Mouse (Mus musculus) heart, embryonic 12.5 days (tissue): ENCODE data around the gene Ankrd44. TPM values are rescaled to one million over a fixed set of nuclear protein-coding genes. Genes with fewer than 3 reads are reported as not detected.
A peak's percentile ranks its signal among the peaks of the same experiment; 100 is the strongest.

Experiments used
- ATAC-seq: fragments of 200-750 bp; cut with Nextera tagmentation; 2 replicates; pipeline ENCODE4 v1.8.0; 2017; ENCODE audit warnings: moderate TSS enrichment, moderate library complexity; ENCODE audit not compliant: insufficient number of reproducible peaks, low FRiP score
- H3K27ac ChIP-seq: fragments of 300-500 bp; sonication (generic); 2 replicates; pipeline ENCODE4 v1.5.1; 2016; ENCODE audit warnings: mild to moderate bottlenecking, moderate library complexity; ENCODE audit not compliant: poor library complexity, severe bottlenecking
- H3K27me3 ChIP-seq: fragments of 300-500 bp; sonication (generic); replicated peaks from 2 replicates; pipeline ENCODE4 v1.6.1; 2016; ENCODE audit warnings: mild to moderate bottlenecking, moderate library complexity
- H3K36me3 ChIP-seq: fragments of 300-500 bp; sonication (generic); 2 replicates; pipeline ENCODE4 v1.6.1; 2016; ENCODE audit warnings: mild to moderate bottlenecking, moderate library complexity
- H3K4me1 ChIP-seq: fragments of 300-500 bp; sonication (generic); replicated peaks from 2 replicates; pipeline ENCODE4 v1.6.1; 2016; ENCODE audit warnings: mild to moderate bottlenecking
- H3K4me2 ChIP-seq: fragments of 300-500 bp; sonication (generic); 2 replicates; pipeline ENCODE4 v1.6.1; 2016; ENCODE audit warnings: mild to moderate bottlenecking, moderate library complexity
- H3K4me3 ChIP-seq: fragments of 300-500 bp; sonication (generic); 2 replicates; pipeline ENCODE4 v1.5.1; 2016; ENCODE audit warnings: mild to moderate bottlenecking
- H3K9ac ChIP-seq: fragments of 300-500 bp; sonication (generic); 2 replicates; pipeline ENCODE4 v1.6.1; 2016; ENCODE audit warnings: mild to moderate bottlenecking, moderate library complexity
- H3K9me3 ChIP-seq: fragments of 300-500 bp; sonication (generic); replicated peaks from 2 replicates; pipeline ENCODE4 v1.6.1; 2016; ENCODE audit warnings: mild to moderate bottlenecking, moderate library complexity
- WGBS: fragments of 180-500 bp; shearing (Covaris S2); methylation state at CpG from one replicate; pipeline ENCODE4 v1.1.7; 2016; 5-methylcytosine and 5-hydroxymethylcytosine counted together
- polyA plus RNA-seq: library from polyadenylated mRNA; unstranded; fragments of >200 nt; fragmentation: Nextera tagmentation; extraction: Ambion mirVana; gene quantifications from 2 replicates; pipeline ENCODE4 v1.2.1, GENCODE M21; 2016

The Ankrd44 gene
- polyA plus RNA-seq, 1 experiment from 2014 or later = 11.0 TPM

- H3K9me3 ChIP-seq = no peaks in the 10 kb centered on the region
- no peak overlapping the region for H3K4me2 ChIP-seq
- WGBS = 79% methylated on average over 8 of the region's 8 CpGs
- no peak overlapping the region for H3K4me3 ChIP-seq
- H3K9ac ChIP-seq = no peak overlapping the region
- no peaks in the 10 kb centered on the region for H3K27me3 ChIP-seq
- H3K36me3 ChIP-seq = no peaks in the 10 kb centered on the region
- ATAC-seq = no peak
- peaks cover 40% of the 10 kb centered on the region for H3K4me1 ChIP-seq
- no peak overlapping the region for H3K27ac ChIP-seq
These were observed 19.9 kb downstream of the Ankrd44 start for GRCm38 (mm10) chr1:54906322-54906721.

GRCm38 (mm10) chr1:54905632-54906031, 20.6 kb downstream of the Ankrd44 start:
- Histone ChIP-seq H3K27ac (no peak overlapping the region), H3K4me1 (peaks cover 43% of the 10 kb centered on the region), H3K27me3 (no peaks in the 10 kb centered on the region), H3K9ac (0 out of 2 replicates have a peak overlapping the region, but pooled peaks have one; percentile 24), H3K9me3 (no peaks in the 10 kb centered on the region), H3K4me2 (no peak overlapping the region), H3K36me3 (no peaks in the 10 kb centered on the region), H3K4me3 (no peak overlapping the region)
- WGBS = 34% methylated on average over 7 of the region's 7 CpGs
- no peak for ATAC-seq

GRCm38 (mm10) chr1:54904165-54904564, 22.0 kb downstream of the Ankrd44 start:
- Histone ChIP-seq H3K4me1 (peaks cover 51% of the 10 kb centered on the region), H3K9me3 (no peaks in the 10 kb centered on the region), H3K9ac (no peak overlapping the region), H3K36me3 (no peaks in the 10 kb centered on the region), H3K4me2 (no peak overlapping the region), H3K27me3 (no peaks in the 10 kb centered on the region), H3K27ac (no peak overlapping the region), H3K4me3 (no peak overlapping the region)
- 84% methylated on average over 2 of the region's 2 CpGs for WGBS
- ATAC-seq = no peak

- WGBS = 75% methylated on average over 12 of the region's 12 CpGs
- Histone ChIP-seq H3K9me3 (no peaks in the 10 kb centered on the region), H3K4me3 (no peak overlapping the region), H3K4me1 (peaks cover 61% of the 10 kb centered on the region), H3K36me3 (no peaks in the 10 kb centered on the region), H3K9ac (no peak overlapping the region), H3K27ac (no peak overlapping the region), H3K27me3 (no peaks in the 10 kb centered on the region), H3K4me2 (no peak overlapping the region)
- ATAC-seq = no peak
These were observed 23.4 kb downstream of the Ankrd44 start for GRCm38 (mm10) chr1:54902689-54903246.

GRCm38 (mm10) chr1:54901084-54901483, 25.1 kb downstream of the Ankrd44 start:
- Histone ChIP-seq H3K27me3 (no peaks in the 10 kb centered on the region), H3K4me3 (no peak overlapping the region), H3K4me2 (no peak overlapping the region), H3K9me3 (no peaks in the 10 kb centered on the region), H3K9ac (no peak overlapping the region), H3K36me3 (no peaks in the 10 kb centered on the region), H3K4me1 (peaks cover 57% of the 10 kb centered on the region), H3K27ac (no peak overlapping the region)
- WGBS = 51% methylated on average over 1 of the region's 1 CpGs
- no peak for ATAC-seq

GRCm38 (mm10) chr1:54899247-54899646, 26.9 kb downstream of the Ankrd44 start:
- Histone ChIP-seq H3K9me3 (no peaks in the 10 kb centered on the region), H3K36me3 (no peaks in the 10 kb centered on the region), H3K9ac (no peak overlapping the region), H3K27me3 (no peaks in the 10 kb centered on the region), H3K4me1 (peaks cover 49% of the 10 kb centered on the region), H3K4me3 (no peak overlapping the region), H3K27ac (no peak overlapping the region), H3K4me2 (no peak overlapping the region)
- ATAC-seq = peak; percentile 41; the same call in 1 of the 2 replicates
- WGBS = 48% methylated on average over 6 of the region's 6 CpGs

- Histone ChIP-seq H3K9me3 (no peaks in the 10 kb centered on the region), H3K4me3 (no peak overlapping the region), H3K4me1 (peaks cover 49% of the 10 kb centered on the region), H3K27me3 (no peaks in the 10 kb centered on the region), H3K9ac (no peak overlapping the region), H3K36me3 (no peaks in the 10 kb centered on the region), H3K27ac (no peak overlapping the region), H3K4me2 (no peak overlapping the region)
- ATAC-seq = peak; percentile 64; the same call in 1 of the 2 replicates
- WGBS = 33% methylated on average over 5 of the region's 5 CpGs
These were observed 27.5 kb downstream of the Ankrd44 start for GRCm38 (mm10) chr1:54898656-54899084.

- no peaks in the 10 kb centered on the region for H3K27me3 ChIP-seq
- H3K27ac ChIP-seq = no peak overlapping the region
- H3K4me2 ChIP-seq = no peak overlapping the region
- H3K4me3 ChIP-seq = no peak overlapping the region
- no peak overlapping the region for H3K9ac ChIP-seq
- 82% methylated on average over 2 of the region's 2 CpGs for WGBS
- ATAC-seq = no peak
- H3K9me3 ChIP-seq = no peaks in the 10 kb centered on the region
- no peaks in the 10 kb centered on the region for H3K36me3 ChIP-seq
- H3K4me1 ChIP-seq = peaks cover 49% of the 10 kb centered on the region
These were observed 28.5 kb downstream of the Ankrd44 start for GRCm38 (mm10) chr1:54897726-54898125.

GRCm38 (mm10) chr1:54896109-54897085, 29.8 kb downstream of the Ankrd44 start:
- H3K27me3 ChIP-seq = no peaks in the 10 kb centered on the region
- no peak overlapping the region for H3K4me3 ChIP-seq
- H3K27ac ChIP-seq = no peak overlapping the region
- peaks cover 43% of the 10 kb centered on the region for H3K4me1 ChIP-seq
- 61% methylated on average over 12 of the region's 12 CpGs for WGBS
- no peak overlapping the region for H3K4me2 ChIP-seq
- H3K36me3 ChIP-seq = no peaks in the 10 kb centered on the region
- no peak overlapping the region for H3K9ac ChIP-seq
- ATAC-seq = no peak
- H3K9me3 ChIP-seq = no peaks in the 10 kb centered on the region

GRCm38 (mm10) chr1:54888449-54888848, 37.7 kb downstream of the Ankrd44 start:
- ATAC-seq = no peak
- 26% methylated on average over 5 of the region's 5 CpGs for WGBS
- Histone ChIP-seq H3K4me3 (no peak overlapping the region), H3K9me3 (0 out of 2 replicates have a peak, but pooled peaks cover 3% of the 10 kb centered on the region), H3K4me1 (peaks cover 20% of the 10 kb centered on the region), H3K27me3 (no peaks in the 10 kb centered on the region), H3K36me3 (peaks cover 3% of the 10 kb centered on the region; the same call in 1 of the 2 replicates), H3K4me2 (no peak overlapping the region), H3K9ac (no peak overlapping the region), H3K27ac (no peak overlapping the region)

GRCm38 (mm10) chr1:54887873-54888272, 38.3 kb downstream of the Ankrd44 start:
- Histone ChIP-seq H3K4me1 (peaks cover 20% of the 10 kb centered on the region), H3K9me3 (0 out of 2 replicates have a peak, but pooled peaks cover 3% of the 10 kb centered on the region), H3K27ac (no peak overlapping the region), H3K4me2 (no peak overlapping the region), H3K9ac (no peak overlapping the region), H3K27me3 (no peaks in the 10 kb centered on the region), H3K4me3 (no peak overlapping the region), H3K36me3 (peaks cover 3% of the 10 kb centered on the region; the same call in 1 of the 2 replicates)
- WGBS = 70% methylated on average over 3 of the region's 3 CpGs
- no peak for ATAC-seq
